Mouse (Mus musculus) MEL (cell line): ENCODE data around the gene Brinp1.

Experiments used
- BHLHE40 ChIP-seq: IDR thresholded peaks from 2 replicates; pipeline ENCODE4 v1.6.1; 2012; ENCODE audit warnings: low read depth, mild to moderate bottlenecking, inconsistent platforms, low read length, improper control_type of control experiment, borderline replicate concordance
- CHD1 ChIP-seq: IDR thresholded peaks from 2 replicates; pipeline ENCODE4 v1.6.1; 2012; ENCODE audit warnings: low read depth, mild to moderate bottlenecking, inconsistent platforms, low read length, improper control_type of control experiment
- CHD2 ChIP-seq: IDR thresholded peaks from 2 replicates; pipeline ENCODE4 v1.6.1; 2011; ENCODE audit warnings: low read length, improper control_type of control experiment
- CTCF ChIP-seq, 3 experiments: IDR thresholded peaks in 2 of 3; conservative IDR thresholded peaks in 1 of 3; 2 replicates each; pipeline ENCODE4 v1.5.1; 2011 to 2012; ENCODE audit warnings: low read length in 3 of 3, low read depth in 2 of 3, mild to moderate bottlenecking in 2 of 3, improper control_type of control experiment in 1 of 3, inconsistent platforms in 1 of 3, mixed read lengths in 1 of 3, moderate library complexity in 1 of 3; ENCODE audit not compliant: control insufficient read depth in 1 of 3, insufficient read depth in 1 of 3, poor library complexity in 1 of 3, severe bottlenecking in 1 of 3
- EP300 ChIP-seq, 2 experiments: IDR thresholded peaks; 2 replicates each; pipeline ENCODE4 v1.6.1; 2011; ENCODE audit warnings: improper control_type of control experiment in 2 of 2, low read length in 2 of 2, low read depth in 1 of 2, mild to moderate bottlenecking in 1 of 2
- KAT2A ChIP-seq: conservative IDR thresholded peaks from 2 replicates; pipeline ENCODE4 v1.6.1; 2012; ENCODE audit warnings: low read depth, low read length, improper control_type of control experiment, inconsistent platforms
- POLR2A ChIP-seq, 2 experiments: IDR thresholded peaks; 2 replicates each; pipeline ENCODE4 v1.6.1; 2011 to 2012; ENCODE audit warnings: low read length in 2 of 2, mild to moderate bottlenecking in 2 of 2, control low read depth in 1 of 2, improper control_type of control experiment in 1 of 2, low read depth in 1 of 2, moderate library complexity in 1 of 2; ENCODE audit not compliant: control insufficient read depth in 1 of 2, insufficient read depth in 1 of 2, poor library complexity in 1 of 2
- POLR2AphosphoS5 ChIP-seq: IDR thresholded peaks from 2 replicates; pipeline ENCODE4 v1.6.1; 2012; ENCODE audit warnings: low read depth, borderline replicate concordance, mild to moderate bottlenecking, inconsistent platforms, low read length, moderate library complexity, mixed read lengths

DNA sequence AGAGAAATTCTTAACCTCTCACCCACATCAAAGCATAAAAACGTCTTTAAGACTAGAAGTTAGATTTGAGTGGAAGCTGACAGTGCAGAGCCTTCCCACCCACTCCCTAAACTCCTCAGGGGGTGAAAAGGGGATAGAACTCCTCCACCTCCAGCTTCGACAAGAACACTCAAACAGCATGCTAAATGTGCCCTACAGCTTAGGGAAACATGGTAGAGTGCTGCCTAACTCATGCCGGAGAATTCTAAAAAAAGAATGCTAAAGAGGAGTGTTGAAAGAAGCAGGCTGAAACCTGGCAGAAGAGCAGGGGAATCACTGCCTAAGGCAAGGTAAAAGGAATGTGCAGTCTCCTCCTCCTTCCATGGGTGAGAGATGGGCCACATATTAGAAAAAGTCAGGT lies 43.3 kb downstream of the Brinp1 start:
- TF ChIP-seq CHD2 (no peak), CTCF (IDR thresholded peaks at IDR 0.05 in 2 of 3, conservative IDR thresholded peaks at IDR 0.05 in 1 of 3; ENCODE audit: control insufficient read depth in 1 of 3, insufficient read depth in 1 of 3, low read depth in 2 of 3, low read length in 3 of 3, poor library complexity in 1 of 3, severe bottlenecking in 1 of 3) (no peak), POLR2A (IDR thresholded peaks at IDR 0.05; ENCODE audit: control insufficient read depth in 1 of 2, insufficient read depth in 1 of 2, low read depth in 1 of 2, low read length in 2 of 2, poor library complexity in 1 of 2) (no peak), KAT2A (no peak), BHLHE40 (no peak), POLR2AphosphoS5 (no peak), EP300 (IDR thresholded peaks at IDR 0.05; ENCODE audit: low read depth in 1 of 2, low read length in 2 of 2) (no peak), CHD1 (no peak)
